Comparison of ENCODE assay signal across 14 mouse cellular contexts in genomic region chr1:84667660-84668059, GRCm38 (mm10). TPM values are rescaled to one million over a fixed set of nuclear protein-coding genes. Genes with fewer than 3 reads are reported as not detected.
"Had no signal": no experiment of that assay in that cellular context is flagged by ENCODE, and none has a peak within 500 bp of the region (broad histone marks: within the 10 kb centered on the region; RNA-seq: fewer than 3 reads in every experiment).

No protein-coding gene starts in this region.

- H3K4me2 ChIP-seq: limb, embryonic 12.5 days; liver, embryonic 13.5 days; lung, embryonic 15.5 days; midbrain, embryonic 11.5 days had no signal

- H3K9me3 ChIP-seq: limb, embryonic 12.5 days; liver, embryonic 13.5 days; lung, embryonic 15.5 days had no signal

- H3K27ac ChIP-seq: kidney, postnatal 0 days; limb, embryonic 12.5 days; liver, embryonic 13.5 days; lung, embryonic 15.5 days; macrophage; stomach, postnatal 0 days had no signal

- H3K27me3 ChIP-seq: limb, embryonic 12.5 days; liver, embryonic 13.5 days; lung, embryonic 15.5 days; megakaryocyte, embryonic 14.5 days had no signal

- ATAC-seq: liver, postnatal 0 days had no signal

- DNase-seq: kidney, adult 9 months; kidney, postnatal 4 days; liver; liver, embryonic 13.5 days; liver, postnatal 0 days; lung, postnatal 14 days; thymus, postnatal 4 days had no signal

- H3K4me1 ChIP-seq: limb, embryonic 12.5 days; liver, embryonic 13.5 days; lung, embryonic 15.5 days; megakaryocyte, embryonic 14.5 days had no signal

- H3K9ac ChIP-seq: limb, embryonic 12.5 days; liver, embryonic 13.5 days; liver, postnatal 0 days; lung, embryonic 15.5 days had no signal

- H3K36me3 ChIP-seq: limb, embryonic 12.5 days; liver, embryonic 13.5 days; lung, embryonic 15.5 days had no signal

- H3K4me3 ChIP-seq: limb, embryonic 12.5 days; liver, embryonic 13.5 days; lung, embryonic 15.5 days; megakaryocyte, embryonic 14.5 days had no signal

RNA-seq across cellular contexts. Expression of gene Dner, which starts 28.4 kb away (rescaled TPM):
- polyA plus RNA-seq: liver, postnatal 0 days had no signal
